Mouse (Mus musculus) lung, embryonic 14.5 days (tissue): Measurements from ENCODE around the gene Nfatc2. TPM values are rescaled to one million over a fixed set of nuclear protein-coding genes. Genes with fewer than 3 reads are reported as not detected.

ENCODE experiments used
- ATAC-seq: fragments of 200-750 bp; cut with Nextera tagmentation; 2 replicates; pipeline ENCODE4 v1.8.0; 2017; ENCODE audit warnings: mild to moderate bottlenecking, moderate TSS enrichment, moderate library complexity; ENCODE audit not compliant: insufficient read depth
- DNase-seq: peaks from one replicate; pipeline ENCODE4 v3.0.0-alpha.2; 2015
- H3K27ac ChIP-seq: fragments of 300-500 bp; sonication (generic); 2 replicates; pipeline ENCODE4 v1.5.1; 2014; ENCODE audit warnings: low read depth, mild to moderate bottlenecking, moderate library complexity
- H3K27me3 ChIP-seq: fragments of 300-500 bp; sonication (generic); 2 replicates; pipeline ENCODE4 v1.6.1; 2014; ENCODE audit warnings: low read length, control low read depth; ENCODE audit not compliant: insufficient read depth
- H3K36me3 ChIP-seq: fragments of 300-500 bp; sonication (generic); 2 replicates; pipeline ENCODE4 v1.6.1; 2014; ENCODE audit warnings: control low read depth; ENCODE audit not compliant: insufficient read depth
- H3K4me1 ChIP-seq: fragments of 300-500 bp; sonication (generic); 2 replicates; pipeline ENCODE4 v1.6.1; 2014; ENCODE audit warnings: antibody characterized with exemption, control low read depth; ENCODE audit not compliant: insufficient read depth
- H3K4me2 ChIP-seq: fragments of 300-500 bp; sonication (generic); 2 replicates; pipeline ENCODE4 v1.6.1; 2014; ENCODE audit warnings: mild to moderate bottlenecking
- H3K4me3 ChIP-seq: fragments of 300-500 bp; sonication (generic); 2 replicates; pipeline ENCODE4 v1.5.1; 2014; ENCODE audit warnings: low read depth, low read length
- H3K9ac ChIP-seq: fragments of 300-500 bp; sonication (generic); 2 replicates; pipeline ENCODE4 v1.6.1; 2014
- H3K9me3 ChIP-seq: fragments of 300-500 bp; sonication (generic); 2 replicates; pipeline ENCODE4 v1.6.1; 2016; ENCODE audit warnings: low read depth, low read length, control low read depth
- CTCF ChIP-seq: IDR thresholded peaks from 2 replicates; pipeline ENCODE4 v1.5.1; 2016; ENCODE audit warnings: antibody characterized with exemption, low read depth
- WGBS: fragments of 180-500 bp; shearing (Covaris S2); extraction: QIAGEN DNeasy Blood & Tissue Kit; methylation state at CpG from one replicate; pipeline ENCODE4 v1.1.7; 2014; 5-methylcytosine and 5-hydroxymethylcytosine counted together
- polyA plus RNA-seq: library from polyadenylated mRNA; unstranded; fragments of >200 nt; fragmentation: Nextera tagmentation; extraction: Ambion mirVana; gene quantifications from 2 replicates; pipeline ENCODE4 v1.2.1, GENCODE M21; 2014

The Nfatc2 gene
- polyA plus RNA-seq, 1 experiment from 2014 or later = 2.3 TPM

GRCm38 (mm10) chr2:168563184-168563583, 38.3 kb downstream of the Nfatc2 start:
- H3K4me3 ChIP-seq = no peak overlapping the region
- WGBS = 8% methylated on average over 12 of the region's 12 CpGs
- H3K27ac ChIP-seq = no peak overlapping the region
- H3K9ac ChIP-seq = no peak overlapping the region
- H3K4me1 ChIP-seq = peaks cover 16% of the 10 kb centered on the region; the same call in 1 of the 2 replicates
- H3K36me3 ChIP-seq = no peaks in the 10 kb centered on the region
- peak overlapping the region; percentile 1; the same call in 1 of the 2 replicates for H3K4me2 ChIP-seq
- ATAC-seq = peak; percentile 22; the same call in 1 of the 2 replicates
- no peaks in the 10 kb centered on the region for H3K27me3 ChIP-seq
- no peak for TF ChIP-seq CTCF
- DNase-seq = peak; percentile 63
- H3K9me3 ChIP-seq = no peaks in the 10 kb centered on the region

GRCm38 (mm10) chr2:168557035-168557434, 44.4 kb downstream of the Nfatc2 start:
- no peak for TF ChIP-seq CTCF
- WGBS = 38% methylated on average over 8 of the region's 8 CpGs

DNA sequence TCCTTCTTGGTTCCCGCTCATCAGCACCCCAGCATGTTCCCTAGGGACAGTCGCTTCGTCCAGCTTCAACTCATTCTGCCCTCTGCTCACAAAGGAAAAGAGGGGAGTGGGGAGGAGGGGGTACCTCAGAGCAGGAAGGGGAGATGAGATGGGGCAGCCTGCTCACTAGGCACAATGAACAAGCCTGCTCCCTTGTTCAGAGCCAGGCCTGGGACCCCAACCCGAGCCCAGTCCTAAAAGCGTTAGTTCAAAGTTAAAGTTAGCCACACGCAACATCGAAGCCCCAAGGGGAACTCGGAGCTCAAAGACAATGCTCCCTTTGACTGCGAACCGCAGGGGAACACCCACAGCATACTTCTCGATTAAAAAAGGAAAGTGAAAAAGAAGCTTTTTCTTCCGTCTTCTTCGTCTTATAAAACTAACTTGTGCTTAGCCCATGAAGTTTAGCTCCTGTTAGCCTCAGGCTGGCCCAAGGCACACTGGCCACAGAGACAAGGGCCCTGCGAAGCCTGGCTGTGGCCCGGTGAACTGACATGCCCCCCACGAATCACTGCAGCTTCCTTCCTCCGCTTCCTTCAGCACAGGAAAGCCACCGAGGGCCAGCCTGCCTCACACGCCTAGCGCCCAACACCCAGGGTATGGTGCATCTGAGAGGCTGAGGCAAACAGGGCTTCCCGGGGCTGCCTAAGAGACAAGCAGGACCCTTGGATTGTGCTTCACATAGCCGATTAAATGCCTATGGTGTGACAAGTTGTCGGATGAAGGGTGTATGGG, 45.4 kb downstream of the Nfatc2 start:
- Histone ChIP-seq H3K27me3 (no peaks in the 10 kb centered on the region), H3K9ac (no peak overlapping the region), H3K4me3 (no peak overlapping the region), H3K36me3 (no peaks in the 10 kb centered on the region), H3K9me3 (no peaks in the 10 kb centered on the region), H3K4me2 (peak overlapping the region; percentile 32; the same call in 1 of the 2 replicates), H3K4me1 (peaks cover 38% of the 10 kb centered on the region), H3K27ac (peak overlapping the region; percentile 36; the same call in 1 of the 2 replicates)
- TF ChIP-seq CTCF = no peak
- WGBS = 46% methylated on average over 23 of the region's 23 CpGs
- DNase-seq = peak; percentile 41
- ATAC-seq = no peak

More at GRCm38 (mm10) chr2:168557035-168557434, 44.4 kb downstream of the Nfatc2 start:
- DNase-seq = no peak
- Histone ChIP-seq H3K9ac (no peak overlapping the region), H3K9me3 (no peaks in the 10 kb centered on the region), H3K4me2 (no peak overlapping the region), H3K27me3 (no peaks in the 10 kb centered on the region), H3K4me1 (peaks cover 36% of the 10 kb centered on the region), H3K27ac (no peak overlapping the region), H3K36me3 (no peaks in the 10 kb centered on the region), H3K4me3 (no peak overlapping the region)
- no peak for ATAC-seq

DNA sequence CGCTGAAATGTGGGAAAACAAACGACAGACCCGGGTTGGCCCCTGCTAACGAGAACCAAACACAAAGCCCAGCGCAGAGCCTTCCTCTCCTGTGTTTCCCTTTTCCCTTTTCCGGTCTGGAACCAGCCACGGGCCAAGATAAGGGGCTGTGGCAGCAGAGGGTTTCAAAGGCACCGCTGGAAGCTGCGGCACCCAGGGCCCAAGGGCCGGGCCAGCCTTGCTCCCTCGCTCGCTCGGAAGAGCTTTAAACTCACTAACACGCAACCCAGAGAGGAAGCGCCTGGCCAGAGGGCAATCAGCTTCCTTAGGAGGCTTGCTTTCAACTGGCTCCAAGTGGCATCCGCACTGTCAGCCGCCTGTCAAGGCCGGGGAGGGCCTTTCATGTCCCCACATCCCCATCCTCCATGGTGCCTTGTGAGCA, 47.9 kb downstream of the Nfatc2 start:
- H3K4me1 ChIP-seq = peaks cover 44% of the 10 kb centered on the region
- peak overlapping the region; percentile 23 for H3K4me2 ChIP-seq
- peak; percentile 76 for DNase-seq
- H3K9ac ChIP-seq = no peak overlapping the region; the same call in 1 of the 2 replicates
- no peaks in the 10 kb centered on the region for H3K9me3 ChIP-seq
- 11% methylated on average over 18 of the region's 18 CpGs for WGBS
- peak overlapping the region; percentile 46; the same call in 1 of the 2 replicates for H3K27ac ChIP-seq
- H3K27me3 ChIP-seq = no peaks in the 10 kb centered on the region
- no peaks in the 10 kb centered on the region for H3K36me3 ChIP-seq
- no peak for TF ChIP-seq CTCF
- no peak overlapping the region for H3K4me3 ChIP-seq
- ATAC-seq = peak; percentile 66

DNA sequence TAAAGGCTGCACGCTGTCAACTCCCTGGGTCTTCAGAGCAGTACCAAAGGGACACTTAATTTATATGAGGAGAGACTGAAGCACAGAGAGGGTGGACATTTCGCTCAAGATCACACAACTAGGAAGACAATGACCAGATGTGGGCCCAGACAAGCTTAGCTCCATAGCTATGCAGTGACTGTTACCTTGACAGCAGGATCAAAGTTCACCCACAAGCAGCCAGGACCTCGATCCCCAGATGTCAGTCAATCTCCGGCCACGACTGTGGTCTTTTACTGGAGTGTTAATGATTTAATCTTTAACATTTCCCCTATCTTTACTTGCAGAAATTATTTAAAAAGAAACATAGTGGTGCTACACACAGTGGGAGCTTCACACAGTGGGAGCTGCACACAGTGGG, 49.1 kb downstream of the Nfatc2 start:
- H3K9me3 ChIP-seq = no peaks in the 10 kb centered on the region
- ATAC-seq = no peak
- H3K4me2 ChIP-seq = no peak overlapping the region
- H3K4me3 ChIP-seq = no peak overlapping the region
- H3K27ac ChIP-seq = 0 out of 2 replicates have a peak overlapping the region, but pooled peaks have one; percentile 8
- H3K4me1 ChIP-seq = peaks cover 44% of the 10 kb centered on the region
- H3K27me3 ChIP-seq = no peaks in the 10 kb centered on the region
- 30% methylated on average over 5 of the region's 5 CpGs for WGBS
- no peak for DNase-seq
- TF ChIP-seq CTCF = no peak
- H3K9ac ChIP-seq = no peak overlapping the region
- no peaks in the 10 kb centered on the region for H3K36me3 ChIP-seq

- ATAC-seq = no peak
- Histone ChIP-seq H3K27ac (no peak overlapping the region), H3K27me3 (no peaks in the 10 kb centered on the region), H3K36me3 (no peaks in the 10 kb centered on the region), H3K4me3 (no peak overlapping the region), H3K9ac (no peak overlapping the region), H3K4me1 (peaks cover 36% of the 10 kb centered on the region), H3K9me3 (no peaks in the 10 kb centered on the region), H3K4me2 (no peak overlapping the region)
- 82% methylated on average over 7 of the region's 7 CpGs for WGBS
- peak; percentile 41 for DNase-seq
- no peak for TF ChIP-seq CTCF
Measured at GRCm38 (mm10) chr2:168551218-168551617, 50.2 kb downstream of the Nfatc2 start.

GRCm38 (mm10) chr2:168549326-168549725, 52.1 kb downstream of the Nfatc2 start:
- no peaks in the 10 kb centered on the region for H3K36me3 ChIP-seq
- H3K27me3 ChIP-seq = no peaks in the 10 kb centered on the region
- 45% methylated on average over 12 of the region's 12 CpGs for WGBS
- no peak overlapping the region for H3K4me3 ChIP-seq
- no peaks in the 10 kb centered on the region for H3K9me3 ChIP-seq
- H3K9ac ChIP-seq = no peak overlapping the region
- DNase-seq (peak; percentile 57), ATAC-seq (no peak)
- TF ChIP-seq CTCF = no peak
- H3K27ac ChIP-seq = peak overlapping the region; percentile 1; the same call in 1 of the 2 replicates
- H3K4me1 ChIP-seq = peaks cover 34% of the 10 kb centered on the region
- H3K4me2 ChIP-seq = no peak overlapping the region; the same call in 1 of the 2 replicates
